ENCODE assay signal across 9 mouse cellular contexts in genomic region chr7:102064655-102065045, GRCm38 (mm10). TPM values are rescaled to one million over a fixed set of nuclear protein-coding genes. Genes with fewer than 3 reads are reported as not detected.
DNase-seq lines count a peak whose midpoint lies in the region; ATAC-seq and TF ChIP-seq lines count a peak whose summit lies in the region.
"Had no signal": no experiment of that assay in that cellular context is flagged by ENCODE, and none has a peak within 500 bp of the region (broad histone marks: within the 10 kb centered on the region; RNA-seq: fewer than 3 reads in every experiment).

No protein-coding gene starts in this region.

- TF ChIP-seq CTCF in bone marrow macrophage, adult 2 months (IDR thresholded peaks at IDR 0.05; ENCODE audit: low read depth, low read length) = no peak

- no peak for DNase-seq in kidney, adult 11 months
- no peak for DNase-seq in midbrain, embryonic 14.5 days
- DNase-seq in layer of hippocampus, postnatal 10 days (ENCODE audit: low spot score in 2 of 2) = no peak
- no peak for DNase-seq in adrenal gland, postnatal 10 days
- no peak for DNase-seq in adrenal gland, adult 8-10 months

- H3K27ac ChIP-seq in kidney, embryonic 15.5 days = peak overlapping the region; percentile 92; the same call in 1 of the 2 replicates
- H3K27ac ChIP-seq in bone marrow macrophage, adult 2 months (ENCODE audit: insufficient read depth, low read depth, low read length) = no peak overlapping the region; the same call in 1 of the 2 replicates
- H3K27ac ChIP-seq in hindbrain, embryonic 12.5 days = peak overlapping the region; percentile 79
- peak overlapping the region; percentile 83 for H3K27ac ChIP-seq in midbrain, embryonic 14.5 days (replicated peaks; ENCODE audit: low read depth, low read length)

- peak; percentile 34 for ATAC-seq in kidney, embryonic 15.5 days (replicated peaks; ENCODE audit: low FRiP score)
- peak; percentile 73 for ATAC-seq in hindbrain, embryonic 12.5 days (ENCODE audit: low FRiP score)
- peak; percentile 31; the same call in 1 of the 2 replicates for ATAC-seq in midbrain, embryonic 14.5 days (ENCODE audit: low FRiP score, low TSS enrichment)

- H3K36me3 ChIP-seq in kidney, embryonic 15.5 days = peaks cover 16% of the 10 kb centered on the region
- 0 out of 2 replicates have a peak, but pooled peaks cover 6% of the 10 kb centered on the region for H3K36me3 ChIP-seq in hindbrain, embryonic 12.5 days
- 0 out of 2 replicates have a peak, but pooled peaks cover 5% of the 10 kb centered on the region for H3K36me3 ChIP-seq in midbrain, embryonic 14.5 days (ENCODE audit: control insufficient read depth, insufficient read depth, low read length)

- peak overlapping the region; percentile 82 for H3K4me3 ChIP-seq in kidney, embryonic 15.5 days (replicated peaks)
- H3K4me3 ChIP-seq in bone marrow macrophage, adult 2 months (ENCODE audit: insufficient read depth, low read length) = peak overlapping the region; percentile 90
- H3K4me3 ChIP-seq in hindbrain, embryonic 12.5 days = peak overlapping the region; percentile 76
- peak overlapping the region; percentile 62 for H3K4me3 ChIP-seq in midbrain, embryonic 14.5 days (replicated peaks; ENCODE audit: low read depth, low read length)

- 0 out of 2 replicates have a peak, but pooled peaks have one; percentile 33 for TF ChIP-seq POLR2A in bone marrow macrophage, adult 2 months (IDR thresholded peaks at IDR 0.05; ENCODE audit: borderline replicate concordance, low read depth, low read length)

- H3K9ac ChIP-seq in kidney, embryonic 15.5 days = peak overlapping the region; percentile 73
- H3K9ac ChIP-seq in hindbrain, embryonic 12.5 days = peak overlapping the region; percentile 77
- peak overlapping the region; percentile 73 for H3K9ac ChIP-seq in midbrain, embryonic 14.5 days (replicated peaks; ENCODE audit: low read length)

- WGBS in kidney, embryonic 15.5 days = under 1% methylated on average over 9 of the region's 9 CpGs
- under 1% methylated on average over 9 of the region's 9 CpGs for WGBS in hindbrain, embryonic 12.5 days
- under 1% methylated on average over 9 of the region's 9 CpGs for WGBS in midbrain, embryonic 14.5 days

- no peaks in the 10 kb centered on the region for H3K27me3 ChIP-seq in kidney, embryonic 15.5 days
- H3K27me3 ChIP-seq in hindbrain, embryonic 12.5 days = no peaks in the 10 kb centered on the region
- no peaks in the 10 kb centered on the region for H3K27me3 ChIP-seq in midbrain, embryonic 14.5 days (ENCODE audit: control insufficient read depth, insufficient read depth, low read length)

- H3K4me2 ChIP-seq in kidney, embryonic 15.5 days = peak overlapping the region; percentile 68
- H3K4me2 ChIP-seq in hindbrain, embryonic 12.5 days (replicated peaks) = peak overlapping the region; percentile 75
- H3K4me2 ChIP-seq in midbrain, embryonic 14.5 days (ENCODE audit: low read length) = peak overlapping the region; percentile 75

- H3K4me1 ChIP-seq in kidney, embryonic 15.5 days = peaks cover 35% of the 10 kb centered on the region
- peaks cover 12% of the 10 kb centered on the region for H3K4me1 ChIP-seq in bone marrow macrophage, adult 2 months (ENCODE audit: control insufficient read depth, insufficient read depth, low read length)
- H3K4me1 ChIP-seq in hindbrain, embryonic 12.5 days = peaks cover 28% of the 10 kb centered on the region
- peaks cover 15% of the 10 kb centered on the region for H3K4me1 ChIP-seq in midbrain, embryonic 14.5 days (ENCODE audit: control insufficient read depth, insufficient read depth, low read length)

- H3K9me3 ChIP-seq in kidney, embryonic 15.5 days (replicated peaks) = no peaks in the 10 kb centered on the region
- H3K9me3 ChIP-seq in hindbrain, embryonic 12.5 days (replicated peaks) = no peaks in the 10 kb centered on the region
- H3K9me3 ChIP-seq in midbrain, embryonic 14.5 days (ENCODE audit: control insufficient read depth, low read length) = no peaks in the 10 kb centered on the region

RNA-seq across cellular contexts. Expression of gene Rnf121, which starts 0.6 kb away (rescaled TPM):
- polyA plus RNA-seq in kidney, embryonic 15.5 days (2015; fragmentation: Nextera tagmentation; extraction: Ambion mirVana) = 28.3 and 28.4 TPM in 2 replicates
- polyA plus RNA-seq in bone marrow macrophage, adult 2 months (2012; ENCODE audit: insufficient read depth, insufficient read length, missing spikeins) = 16.7 and 17.2 TPM in 2 replicates
- polyA plus RNA-seq in hindbrain, embryonic 12.5 days (2016; fragmentation: Nextera tagmentation; extraction: Ambion mirVana) = 29.2 and 31.6 TPM in 2 replicates
- 30.7 and 31.1 TPM in 2 replicates for polyA plus RNA-seq in midbrain, embryonic 14.5 days (2014; fragmentation: Nextera tagmentation; extraction: Ambion mirVana)
- 10 to 100 TPM; 44.6 to 45.4 TPM for total RNA-seq in layer of hippocampus, postnatal 10 days (2021)
- total RNA-seq in adrenal gland, postnatal 10 days (2021) = 10 to 100 TPM; 25.6 to 28.3 TPM
- total RNA-seq in adrenal gland, adult 8-10 months (2022) = 10 to 100 TPM; 34.1 to 56.0 (median 38.4) TPM

RNA-seq across cellular contexts. Expression of gene Xndc1, which starts 0.7 kb away (rescaled TPM):
- 33.9 and 39.0 TPM in 2 replicates for polyA plus RNA-seq in kidney, embryonic 15.5 days (2015; fragmentation: Nextera tagmentation; extraction: Ambion mirVana)
- polyA plus RNA-seq in bone marrow macrophage, adult 2 months (2012; ENCODE audit: insufficient read depth, insufficient read length, missing spikeins) = 15.4 and 18.1 TPM in 2 replicates
- polyA plus RNA-seq in hindbrain, embryonic 12.5 days (2016; fragmentation: Nextera tagmentation; extraction: Ambion mirVana) = 34.6 and 37.3 TPM in 2 replicates
- polyA plus RNA-seq in midbrain, embryonic 14.5 days (2014; fragmentation: Nextera tagmentation; extraction: Ambion mirVana) = 21.0 and 24.3 TPM in 2 replicates
- 10 to 100 TPM; 23.2 to 23.6 TPM for total RNA-seq in layer of hippocampus, postnatal 10 days (2021)
- total RNA-seq in adrenal gland, postnatal 10 days (2021) = 10 to 100 TPM; 12.6 to 19.0 TPM
- total RNA-seq in adrenal gland, adult 8-10 months (2022) = 10 to 100 TPM; 12.4 to 23.7 (median 18.7) TPM

RNA-seq across cellular contexts. Expression of gene Xntrpc, which starts 0.9 kb away (rescaled TPM):
- polyA plus RNA-seq in kidney, embryonic 15.5 days (2015; fragmentation: Nextera tagmentation; extraction: Ambion mirVana) = 1.6 and 1.7 TPM in 2 replicates
- 0.23 and 0.35 TPM in 2 replicates for polyA plus RNA-seq in bone marrow macrophage, adult 2 months (2012; ENCODE audit: insufficient read depth, insufficient read length, missing spikeins)
- 2.5 and 3.0 TPM in 2 replicates for polyA plus RNA-seq in hindbrain, embryonic 12.5 days (2016; fragmentation: Nextera tagmentation; extraction: Ambion mirVana)
- polyA plus RNA-seq in midbrain, embryonic 14.5 days (2014; fragmentation: Nextera tagmentation; extraction: Ambion mirVana) = 1.3 and 1.5 TPM in 2 replicates
- 1 to 10 TPM; 1.5 to 1.9 TPM for total RNA-seq in layer of hippocampus, postnatal 10 days (2021)
- 1 to 10 TPM in 1 of 2 experiments, under 1 TPM in 1; 0.93 to 1.3 TPM for total RNA-seq in adrenal gland, postnatal 10 days (2021)
- 1 to 10 TPM; 1.1 to 3.5 (median 1.5) TPM for total RNA-seq in adrenal gland, adult 8-10 months (2022)

RNA-seq across cellular contexts. Expression of gene Trpc2, which starts 18.3 kb away (rescaled TPM):
- polyA plus RNA-seq in kidney, embryonic 15.5 days (2015; fragmentation: Nextera tagmentation; extraction: Ambion mirVana) = not detected in 2 replicates
- polyA plus RNA-seq in bone marrow macrophage, adult 2 months (2012; ENCODE audit: insufficient read depth, insufficient read length, missing spikeins) = not detected in 2 replicates
- 0.21 TPM in 1 of 2 replicates, not detected in the other for polyA plus RNA-seq in hindbrain, embryonic 12.5 days (2016; fragmentation: Nextera tagmentation; extraction: Ambion mirVana)
- polyA plus RNA-seq in midbrain, embryonic 14.5 days (2014; fragmentation: Nextera tagmentation; extraction: Ambion mirVana) = 0.16 TPM in 1 of 2 replicates, not detected in the other
- 1 to 10 TPM in 1 of 2 experiments, under 1 TPM in 1; 0.36 to 1.5 TPM for total RNA-seq in layer of hippocampus, postnatal 10 days (2021)
- total RNA-seq in adrenal gland, postnatal 10 days (2021) = under 1 TPM in 1 of 2 experiments, not detected in 1; 0.88 TPM
- total RNA-seq in adrenal gland, adult 8-10 months (2022) = under 1 TPM in 1 of 4 experiments, not detected in 3; 0.22 TPM

RNA-seq across cellular contexts. Expression of gene Art1, which starts 36.9 kb away (rescaled TPM):
- polyA plus RNA-seq in kidney, embryonic 15.5 days (2015; fragmentation: Nextera tagmentation; extraction: Ambion mirVana) = 2.4 and 3.4 TPM in 2 replicates
- polyA plus RNA-seq in bone marrow macrophage, adult 2 months (2012; ENCODE audit: insufficient read depth, insufficient read length, missing spikeins) = not detected in 2 replicates
- 1.2 and 2.4 TPM in 2 replicates for polyA plus RNA-seq in hindbrain, embryonic 12.5 days (2016; fragmentation: Nextera tagmentation; extraction: Ambion mirVana)
- polyA plus RNA-seq in midbrain, embryonic 14.5 days (2014; fragmentation: Nextera tagmentation; extraction: Ambion mirVana) = 0.39 TPM in 1 of 2 replicates, not detected in the other
- not detected for total RNA-seq in layer of hippocampus, postnatal 10 days (2021)
- total RNA-seq in adrenal gland, postnatal 10 days (2021) = 10 to 100 TPM in 1 of 2 experiments, 1 to 10 TPM in 1; 5.9 to 30.8 TPM
- not detected for total RNA-seq in adrenal gland, adult 8-10 months (2022)
- total RNA-seq: adrenal gland, postnatal 36 days had no signal
